Mouse (Mus musculus) liver, postnatal 0 days (tissue): ENCODE data around the gene Gm10197.

Experiments used
- CTCF ChIP-seq: sonication (generic); IDR thresholded peaks from 2 replicates; pipeline ENCODE4 v1.5.1; 2016; ENCODE audit warnings: antibody characterized with exemption, low read depth
- EP300 ChIP-seq: IDR thresholded peaks from 2 replicates; pipeline ENCODE4 v1.6.1; 2016; ENCODE audit warnings: antibody characterized with exemption, low read depth, mild to moderate bottlenecking

GRCm38 (mm10) chr19:53409663-53410307 is 38.2 kb upstream of the Gm10197 start:
- TF ChIP-seq CTCF: no peak
- no peak for TF ChIP-seq EP300
